Mouse (Mus musculus): ENCODE results near the gene Lonp1. TPM values are rescaled to one million over a fixed set of nuclear protein-coding genes. Genes with fewer than 3 reads are reported as not detected.
A peak's percentile ranks its signal among the peaks of the same experiment; 100 is the strongest.

Lonp1 gene
- polyA plus RNA-seq (2012; rRNA removed): 38.5 and 46.3 TPM in 2 replicates
- polyA plus RNA-seq (2014; fragmentation: Nextera tagmentation; extraction: Ambion mirVana): 28.8 and 36.9 TPM in 2 replicates

DNA sequence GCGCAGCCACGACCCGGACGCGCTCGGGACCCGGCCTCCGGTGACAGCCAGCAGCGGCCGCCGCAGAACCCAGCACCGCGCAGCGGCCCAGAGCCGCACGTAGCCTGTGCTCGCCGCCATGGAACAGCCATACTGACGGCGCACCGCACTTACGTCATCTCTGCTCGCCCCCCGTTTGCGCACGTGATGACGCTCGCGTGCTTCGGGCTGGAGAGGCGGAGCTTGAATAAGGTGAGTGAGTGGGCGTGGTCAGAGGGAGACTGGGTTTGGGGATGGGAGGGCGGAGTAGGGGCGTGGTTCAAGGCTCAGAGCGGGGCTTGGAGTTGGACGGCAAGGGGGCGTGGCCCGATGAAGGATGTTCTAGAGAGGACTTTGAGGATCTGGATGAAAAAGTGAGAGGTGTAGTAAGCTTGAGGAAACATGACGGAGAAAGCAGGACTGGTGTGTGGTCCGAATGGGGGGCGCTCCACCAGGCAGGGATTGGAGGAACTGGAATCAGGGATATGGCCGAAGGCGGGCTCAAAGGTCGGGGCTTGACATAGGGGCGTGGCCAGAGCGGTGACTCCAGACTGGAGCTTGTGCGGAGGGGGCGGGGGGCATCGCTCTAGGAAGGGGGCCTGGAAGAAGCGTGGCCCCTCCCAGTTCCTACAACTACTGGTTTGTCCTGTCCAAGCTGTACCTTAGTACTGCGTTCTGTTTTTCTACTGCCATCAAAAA, at the start of gene Lonp1:
Gene Lonp1, minus strand, starts transcription at position 134 of the 717 bp plus-strand sequence.
- H3K36me3 ChIP-seq (replicated peaks; ENCODE audit: control insufficient read depth, insufficient read depth, low read depth): peaks cover 5% of the 10 kb centered on the region; the same call in 1 of the 2 replicates
- H3K4me3 ChIP-seq (ENCODE audit: insufficient read depth in 1 of 2, low read depth in 2 of 2, low read length in 2 of 2): peak within 1 kb of the TSS; percentile 83 to 91
- H3K9me3 ChIP-seq (ENCODE audit: control insufficient read depth, low read length): no peaks in the 10 kb centered on the region
- H3K4me2 ChIP-seq (ENCODE audit: low read depth): peak within 1 kb of the TSS; percentile 88
- ATAC-seq (ENCODE audit: insufficient read depth) (peak; percentile 88), DNase-seq (ENCODE audit: low read depth in 3 of 3, low spot score in 3 of 3) (peak; percentile 90 to 97 (median 91))
- H3K4me1 ChIP-seq (replicated peaks; ENCODE audit: control insufficient read depth in 2 of 2, insufficient read depth in 2 of 2, low read length in 1 of 2): peaks cover 15 to 18% of the 10 kb centered on the region in 2 experiments
- WGBS (ENCODE audit: insufficient replicate concordance): under 1% methylated on average over 51 of the region's 51 CpGs
- no peaks in the 10 kb centered on the region; the same call in 1 of the 2 replicates for H3K27me3 ChIP-seq (ENCODE audit: control insufficient read depth, insufficient read depth, low read length)
- peak within 1 kb of the TSS; percentile 85 for H3K9ac ChIP-seq (replicated peaks)
- no peak within 1 kb of the TSS; the same call in none of the 2 replicates for H3K27ac ChIP-seq
- no peak for TF ChIP-seq EP300 (IDR thresholded peaks at IDR 0.05; ENCODE audit: low read depth)
- TF ChIP-seq CTCF (IDR thresholded peaks at IDR 0.05; ENCODE audit: low read depth): peak; percentile 10; the same call in 1 of the 2 replicates

DNA sequence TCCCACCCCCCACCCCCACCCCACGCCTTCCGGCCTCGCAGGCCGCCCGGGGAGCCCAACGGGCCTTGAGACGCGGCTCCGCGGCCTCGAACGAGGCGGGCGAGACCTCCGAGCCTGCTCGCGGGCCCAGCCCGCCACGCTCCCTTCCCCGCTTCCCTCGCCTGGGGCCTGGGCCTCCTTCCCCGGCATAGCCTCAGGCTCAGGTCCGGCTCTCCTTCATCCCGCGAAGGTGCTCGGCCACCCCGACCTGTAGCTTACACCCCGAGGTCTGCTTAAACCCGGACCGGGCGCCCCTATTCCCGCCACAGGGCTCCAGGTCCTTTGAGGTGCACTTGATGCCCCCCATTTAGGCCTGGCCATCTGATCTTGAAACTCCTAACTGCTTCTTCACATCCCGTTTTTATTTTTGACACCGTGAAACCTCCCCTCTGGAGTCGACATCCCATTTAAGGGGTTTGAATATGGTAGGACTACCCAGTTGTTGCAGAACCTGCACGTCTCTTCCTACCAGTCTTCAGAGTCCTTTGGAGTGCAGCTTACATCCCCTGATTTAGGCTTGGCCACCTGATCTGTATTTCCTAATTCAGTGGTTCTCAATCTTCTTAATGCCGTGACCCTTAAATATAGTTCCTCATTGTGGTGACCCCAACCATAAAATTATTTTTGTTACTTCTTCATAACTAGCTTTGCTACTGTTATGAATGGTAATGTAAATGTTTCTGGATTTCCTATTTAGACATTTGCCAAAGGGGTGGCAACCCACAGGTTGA, 47.1 kb upstream of the Lonp1 start:
- peaks cover 20% of the 10 kb centered on the region for H3K36me3 ChIP-seq (replicated peaks; ENCODE audit: control insufficient read depth, insufficient read depth, low read depth)
- H3K9me3 ChIP-seq (ENCODE audit: control insufficient read depth, low read length): no peaks in the 10 kb centered on the region
- ATAC-seq (ENCODE audit: insufficient read depth): no peak; the same call in 1 of the 2 replicates
- H3K27ac ChIP-seq: peak overlapping the region; percentile 66
- TF ChIP-seq EP300 (IDR thresholded peaks at IDR 0.05; ENCODE audit: low read depth) (no peak), CTCF (IDR thresholded peaks at IDR 0.05; ENCODE audit: low read depth) (no peak)
- H3K9ac ChIP-seq (replicated peaks): peak overlapping the region; percentile 98
- peaks cover 10 to 15% of the 10 kb centered on the region in 2 experiments for H3K4me1 ChIP-seq (replicated peaks; ENCODE audit: control insufficient read depth in 2 of 2, insufficient read depth in 2 of 2, low read length in 1 of 2)
- H3K4me2 ChIP-seq (ENCODE audit: low read depth): peak overlapping the region; percentile 66
- peak overlapping the region; percentile 71 to 94 for H3K4me3 ChIP-seq (ENCODE audit: insufficient read depth in 1 of 2, low read depth in 2 of 2, low read length in 2 of 2)
- no peak for DNase-seq (ENCODE audit: low read depth in 3 of 3, low spot score in 3 of 3)
- under 1% methylated on average over 37 of the region's 37 CpGs for WGBS (ENCODE audit: insufficient replicate concordance)
- no peaks in the 10 kb centered on the region for H3K27me3 ChIP-seq (ENCODE audit: control insufficient read depth, insufficient read depth, low read length)

DNA sequence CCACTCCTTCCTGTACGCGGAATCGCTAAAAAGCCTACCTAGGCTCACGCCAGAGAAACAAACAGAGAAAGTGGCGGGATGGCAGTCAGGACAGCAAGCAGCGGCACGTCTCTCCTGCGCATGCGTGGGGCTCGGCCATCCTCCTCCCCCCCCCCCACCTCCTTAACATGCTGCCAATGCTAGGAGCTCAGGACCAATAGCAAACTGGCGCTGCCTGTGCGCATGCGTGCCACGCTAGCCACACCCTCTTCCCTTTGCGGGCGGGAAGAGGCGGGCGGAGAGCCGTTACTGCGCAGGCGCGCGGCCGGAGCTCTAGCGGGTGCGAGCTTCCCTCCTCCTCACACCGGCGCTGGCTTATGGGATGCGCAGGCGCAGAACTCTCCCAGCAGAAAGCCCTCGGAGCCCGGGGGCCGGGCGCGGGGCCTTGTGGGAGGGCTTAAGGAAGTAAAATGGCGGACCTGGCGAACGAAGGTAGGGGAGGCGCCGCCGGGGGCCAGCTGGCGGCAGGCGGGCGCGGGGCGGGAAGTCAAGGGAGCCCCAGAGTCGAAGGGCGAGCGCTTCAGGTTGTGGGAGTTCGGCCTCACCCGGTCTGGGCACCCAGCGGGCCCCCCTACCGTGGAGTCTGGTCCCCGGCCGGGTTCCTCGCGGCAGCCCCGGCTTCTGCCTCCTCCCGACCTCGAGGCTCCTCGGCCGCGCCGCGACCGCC, 46.4 kb upstream of the Lonp1 start, which contains the start of gene Ranbp3:
Gene Ranbp3, plus strand, starts transcription at position 354 of the 706 bp plus-strand sequence.
- peak; percentile 94 for ATAC-seq (ENCODE audit: insufficient read depth)

DNA sequence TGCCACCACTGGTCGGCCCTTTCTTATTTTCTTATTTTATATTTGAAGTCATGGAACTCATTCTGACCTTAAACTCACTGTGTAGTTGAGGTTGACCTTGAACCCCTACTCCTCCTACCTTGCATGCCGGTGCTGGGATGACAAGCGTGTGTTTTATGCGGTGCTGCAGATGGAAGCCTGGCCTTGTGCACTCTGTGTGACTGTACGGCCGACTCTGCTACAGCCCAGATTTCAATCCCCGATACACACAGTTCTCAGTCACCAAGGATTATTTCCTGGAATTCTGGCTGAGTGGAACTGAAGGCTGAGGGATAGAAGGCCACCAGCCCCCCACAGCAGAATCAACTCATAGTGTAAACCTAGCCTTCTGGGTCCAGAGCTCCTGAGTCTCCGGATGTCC, 43.1 kb upstream of the Lonp1 start:
- Histone ChIP-seq H3K9ac (replicated peaks) (no peak overlapping the region), H3K4me3 (ENCODE audit: insufficient read depth in 1 of 2, low read depth in 2 of 2, low read length in 2 of 2) (no peak overlapping the region), H3K36me3 (replicated peaks; ENCODE audit: control insufficient read depth, insufficient read depth, low read depth) (no peaks in the 10 kb centered on the region; the same call in 1 of the 2 replicates), H3K27ac (no peak overlapping the region), H3K9me3 (ENCODE audit: control insufficient read depth, low read length) (no peaks in the 10 kb centered on the region), H3K27me3 (ENCODE audit: control insufficient read depth, insufficient read depth, low read length) (peaks cover 16% of the 10 kb centered on the region), H3K4me1 (replicated peaks; ENCODE audit: control insufficient read depth in 2 of 2, insufficient read depth in 2 of 2, low read length in 1 of 2) (peaks cover 8 to 9% of the 10 kb centered on the region in 2 experiments), H3K4me2 (ENCODE audit: low read depth) (no peak overlapping the region)
- TF ChIP-seq CTCF (IDR thresholded peaks at IDR 0.05; ENCODE audit: low read depth) (no peak), EP300 (IDR thresholded peaks at IDR 0.05; ENCODE audit: low read depth) (no peak)
- ATAC-seq (ENCODE audit: insufficient read depth) (no peak), DNase-seq (ENCODE audit: low read depth in 3 of 3, low spot score in 3 of 3) (no peak)
- 80% methylated on average over 8 of the region's 8 CpGs for WGBS (ENCODE audit: insufficient replicate concordance)

More for the DNA sequence above, 46.4 kb upstream of the Lonp1 start, which contains the start of gene Ranbp3:
- H3K27me3 ChIP-seq (ENCODE audit: control insufficient read depth, insufficient read depth, low read length): peaks cover 7% of the 10 kb centered on the region
- H3K4me3 ChIP-seq (ENCODE audit: insufficient read depth in 1 of 2, low read depth in 2 of 2, low read length in 2 of 2): peak within 1 kb of the TSS; percentile 71 to 94
- DNase-seq (ENCODE audit: low read depth in 3 of 3, low spot score in 3 of 3): peak; percentile 98 to 99 (median 99)
- TF ChIP-seq CTCF (IDR thresholded peaks at IDR 0.05; ENCODE audit: low read depth) (no peak), EP300 (IDR thresholded peaks at IDR 0.05; ENCODE audit: low read depth) (0 out of 2 replicates have a peak, but pooled peaks have one; percentile 7)
- H3K36me3 ChIP-seq (replicated peaks; ENCODE audit: control insufficient read depth, insufficient read depth, low read depth): peaks cover 16% of the 10 kb centered on the region
- peaks cover 10 to 15% of the 10 kb centered on the region in 2 experiments for H3K4me1 ChIP-seq (replicated peaks; ENCODE audit: control insufficient read depth in 2 of 2, insufficient read depth in 2 of 2, low read length in 1 of 2)
- peak within 1 kb of the TSS; percentile 96 for H3K4me2 ChIP-seq (ENCODE audit: low read depth)
- peak within 1 kb of the TSS; percentile 93 for H3K27ac ChIP-seq
- H3K9ac ChIP-seq (replicated peaks): peak within 1 kb of the TSS; percentile 98
- under 1% methylated on average over 52 of the region's 66 CpGs for WGBS (ENCODE audit: insufficient replicate concordance)
- no peaks in the 10 kb centered on the region for H3K9me3 ChIP-seq (ENCODE audit: control insufficient read depth, low read length)

Measured in liver, embryonic 14.5 days (tissue).